Mouse (Mus musculus) T-cell, adult 2 months (primary cell): ENCODE results near the gene Dlgap4.

Source experiments
- DNase-seq: peaks from one replicate; pipeline ENCODE4 v3.0.0; 2022; ENCODE audit warnings: low spot score

The Dlgap4 gene

DNA sequence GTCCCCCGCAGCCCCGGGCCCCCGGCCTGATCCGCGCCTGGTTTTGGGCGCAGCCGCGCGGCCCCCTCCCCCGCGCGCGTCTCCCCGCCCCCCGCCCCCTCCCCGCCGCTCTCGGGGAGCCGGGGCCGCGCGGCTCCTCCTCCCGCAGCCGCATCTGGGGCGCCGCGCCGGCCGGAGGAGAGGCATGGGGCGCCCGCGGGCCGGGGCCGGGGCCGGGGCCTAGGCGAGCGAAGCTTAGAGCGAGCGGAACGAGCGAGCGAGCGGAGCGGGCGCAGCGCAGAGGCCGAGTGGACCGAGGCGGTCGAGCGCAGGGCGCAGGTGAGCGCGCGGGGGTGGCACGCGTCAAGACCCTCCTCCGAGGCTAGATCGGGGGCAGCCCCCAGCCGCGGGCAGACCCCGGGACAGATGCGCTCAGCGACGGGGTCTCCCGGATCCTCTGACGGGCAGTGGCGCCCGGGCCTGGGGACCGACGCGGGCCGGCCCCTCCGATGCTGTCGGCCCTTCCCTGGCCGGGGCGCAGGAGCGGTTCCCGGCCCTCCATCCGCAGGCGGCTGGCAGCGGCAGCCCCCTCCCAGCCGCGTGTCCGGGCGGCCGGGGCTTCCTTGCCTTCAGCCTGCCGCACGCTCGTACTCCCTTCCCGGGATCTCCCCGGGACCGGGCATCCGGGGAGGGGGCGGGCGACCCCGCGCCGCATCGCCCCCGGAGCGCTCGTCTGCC, at the start of gene Dlgap4:
Dlgap4 (plus strand) TSS at position 165 of the 717 bp plus-strand sequence.
- no peak for DNase-seq

DNA sequence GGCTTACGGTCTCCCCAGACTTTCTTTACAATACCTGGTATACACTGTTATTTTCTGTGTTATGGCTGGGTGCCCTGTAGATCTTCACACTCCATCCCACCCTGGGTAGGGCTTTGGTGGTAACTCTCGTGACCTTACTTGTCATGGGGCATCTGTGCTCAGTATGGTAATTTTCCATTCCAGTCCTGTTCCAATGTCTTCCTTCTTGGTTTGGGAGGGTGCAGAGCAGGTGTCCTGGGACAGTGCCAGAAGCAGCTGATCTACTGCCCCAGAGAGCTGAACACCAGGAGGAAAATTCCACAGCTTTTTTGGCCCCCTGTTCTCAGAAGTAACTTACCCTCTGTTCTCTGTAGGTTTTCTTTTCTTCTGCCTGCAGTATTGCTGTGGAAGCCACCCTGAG, 47.0 kb upstream of the Dlgap4 start:
- DNase-seq, result no peak

DNA sequence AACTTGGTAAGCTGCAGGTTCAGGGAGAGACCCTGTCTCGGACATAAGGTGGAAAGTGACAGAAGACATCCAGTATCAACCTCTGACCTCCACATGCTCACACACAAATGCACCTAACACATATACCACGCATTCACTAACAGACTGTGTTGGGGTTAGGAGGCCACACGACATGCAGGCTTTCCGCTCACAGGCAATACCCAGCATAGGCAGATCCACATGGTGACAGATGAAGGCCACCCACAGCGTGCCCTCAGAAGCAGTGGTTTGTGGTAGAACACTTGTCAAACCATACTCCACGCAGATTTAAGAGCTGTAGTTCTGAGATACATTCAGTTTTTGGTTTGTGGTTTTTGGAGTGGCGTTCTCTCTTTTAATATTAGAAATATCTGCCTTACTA, 44.9 kb upstream of the Dlgap4 start:
- DNase-seq, result no peak

DNA sequence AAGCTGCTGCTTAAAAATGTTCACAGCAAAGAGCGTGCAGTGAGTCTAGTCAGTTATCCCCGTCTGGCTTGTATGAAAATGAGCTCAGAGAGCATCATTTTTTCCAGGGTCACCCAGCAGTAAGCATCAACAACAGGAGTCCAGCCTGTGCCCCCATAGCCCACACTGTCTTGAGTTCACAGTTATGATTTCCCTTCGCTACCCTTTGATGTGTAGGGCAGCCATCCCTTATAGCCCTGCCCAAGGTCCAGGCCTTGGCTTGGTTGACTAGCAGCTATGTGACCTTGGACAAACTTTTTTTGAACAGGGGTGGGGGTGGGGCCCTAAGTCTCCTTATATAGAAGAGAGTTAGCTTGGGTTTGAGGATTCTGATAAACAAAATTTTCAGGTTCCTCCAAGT, 44.2 kb upstream of the Dlgap4 start:
- no peak for DNase-seq

DNA sequence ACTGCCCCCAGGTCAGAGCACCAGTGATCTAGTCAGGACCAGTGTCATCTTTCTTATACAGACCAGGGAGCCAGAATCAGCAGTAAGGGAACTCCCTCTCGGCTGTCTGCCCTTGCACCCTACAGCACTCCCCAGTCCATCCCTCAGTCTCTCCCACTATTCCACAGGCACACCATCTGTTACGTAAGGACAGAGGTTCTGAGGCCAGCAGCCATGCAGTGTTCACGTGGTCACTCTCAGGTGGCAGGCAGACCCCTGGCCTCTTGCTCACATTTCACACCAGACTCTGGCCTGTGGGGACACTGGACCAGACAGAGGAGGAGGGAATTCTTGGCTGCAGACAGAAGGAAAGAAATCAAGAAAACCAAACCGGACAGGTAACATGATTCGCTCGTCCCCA, 42.0 kb upstream of the Dlgap4 start:
- no peak for DNase-seq

DNA sequence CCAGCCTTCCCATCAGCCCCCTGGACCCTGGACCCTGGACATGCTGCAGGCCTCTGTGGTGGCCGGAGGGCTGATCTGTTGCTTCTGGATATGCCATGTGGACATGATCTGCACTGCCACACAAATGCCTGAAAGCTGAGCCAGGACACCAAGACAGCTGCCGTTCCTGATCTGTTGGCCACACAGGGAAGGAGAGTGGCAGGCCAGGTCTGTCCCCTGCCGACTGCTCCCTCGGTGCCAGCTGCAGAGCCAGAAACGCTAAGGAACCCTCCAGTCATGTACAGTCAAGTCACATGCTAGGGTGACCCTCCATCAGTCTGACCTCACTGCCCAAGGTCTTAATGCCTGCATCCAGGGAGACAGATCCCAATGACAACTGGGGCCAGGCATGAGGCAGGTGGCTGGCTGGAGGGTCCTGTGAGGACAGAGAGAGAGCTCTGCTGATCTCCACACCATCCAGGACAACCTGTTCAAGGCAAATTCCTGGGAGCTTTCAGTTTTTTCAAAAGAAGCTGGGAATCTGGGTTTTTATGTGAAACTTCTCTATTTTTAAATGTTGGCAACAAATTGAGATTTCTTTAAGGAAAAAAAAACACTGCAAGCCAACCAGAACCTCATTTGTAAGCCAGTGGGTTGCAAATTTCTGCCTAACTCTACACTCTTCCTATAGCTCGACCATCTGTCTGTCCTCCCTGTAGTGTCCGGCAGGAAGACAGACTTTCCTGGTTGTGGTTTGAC, 36.5 kb upstream of the Dlgap4 start:
- DNase-seq, result no peak

DNA sequence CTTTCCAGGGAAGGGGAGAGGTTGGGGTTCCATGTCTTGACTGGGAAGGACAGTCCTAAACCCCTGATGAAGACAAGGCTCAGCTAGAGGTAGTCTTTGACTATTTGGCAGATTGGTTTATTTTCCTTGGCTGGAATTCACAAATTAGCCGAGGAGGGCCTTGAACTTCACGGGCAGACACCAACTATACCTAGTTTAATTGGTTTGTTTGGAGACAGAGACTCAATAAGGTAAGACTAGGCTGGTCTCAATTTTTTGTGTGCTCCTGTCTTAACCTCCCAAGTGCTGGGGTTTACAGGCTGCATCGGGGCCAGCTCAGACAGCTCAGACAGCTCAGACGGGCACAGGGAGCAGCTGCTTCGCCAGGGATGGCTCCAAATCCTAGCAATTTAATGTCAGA, 33.0 kb upstream of the Dlgap4 start:
- no peak for DNase-seq

DNA sequence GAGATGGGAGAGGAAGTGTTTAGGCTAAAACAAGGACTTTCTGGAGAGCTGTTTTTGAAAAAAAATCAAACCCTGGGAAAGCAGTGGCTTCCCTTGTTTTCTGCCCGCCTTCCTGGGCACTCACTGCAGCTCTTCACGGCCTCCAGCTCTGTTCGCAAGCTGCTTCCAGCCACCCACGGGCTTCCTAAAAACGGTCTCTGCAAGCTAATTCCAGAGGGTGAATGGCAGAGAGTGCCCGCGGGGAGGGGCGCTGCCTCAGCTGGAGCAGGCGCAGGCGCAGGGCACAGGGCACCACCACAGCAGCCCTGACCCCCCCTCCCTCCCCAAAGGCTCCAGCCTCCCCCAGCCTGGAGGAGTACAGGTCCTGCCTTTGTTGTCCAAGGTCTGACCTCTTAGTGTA, 32.3 kb upstream of the Dlgap4 start:
- no peak for DNase-seq

DNA sequence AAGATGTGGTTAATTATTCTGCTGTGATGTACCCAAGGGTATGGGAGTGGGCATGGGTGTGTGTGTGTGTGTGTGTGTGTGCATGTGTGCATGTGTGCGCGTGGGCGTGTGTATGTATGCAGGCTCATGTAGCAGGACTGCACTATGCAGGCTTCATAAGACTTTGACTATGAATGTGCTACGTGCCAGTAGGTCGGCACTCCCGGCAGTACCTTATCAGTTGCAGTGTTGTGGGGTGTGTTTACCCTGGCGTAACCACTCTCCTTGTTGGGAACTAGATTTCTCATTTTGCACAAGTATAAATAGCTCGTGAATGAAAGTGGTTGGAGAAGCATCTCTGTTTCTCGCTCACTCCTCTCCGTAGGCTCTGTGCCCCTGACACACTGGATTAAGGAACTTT, 30.6 kb upstream of the Dlgap4 start:
- no peak for DNase-seq

DNA sequence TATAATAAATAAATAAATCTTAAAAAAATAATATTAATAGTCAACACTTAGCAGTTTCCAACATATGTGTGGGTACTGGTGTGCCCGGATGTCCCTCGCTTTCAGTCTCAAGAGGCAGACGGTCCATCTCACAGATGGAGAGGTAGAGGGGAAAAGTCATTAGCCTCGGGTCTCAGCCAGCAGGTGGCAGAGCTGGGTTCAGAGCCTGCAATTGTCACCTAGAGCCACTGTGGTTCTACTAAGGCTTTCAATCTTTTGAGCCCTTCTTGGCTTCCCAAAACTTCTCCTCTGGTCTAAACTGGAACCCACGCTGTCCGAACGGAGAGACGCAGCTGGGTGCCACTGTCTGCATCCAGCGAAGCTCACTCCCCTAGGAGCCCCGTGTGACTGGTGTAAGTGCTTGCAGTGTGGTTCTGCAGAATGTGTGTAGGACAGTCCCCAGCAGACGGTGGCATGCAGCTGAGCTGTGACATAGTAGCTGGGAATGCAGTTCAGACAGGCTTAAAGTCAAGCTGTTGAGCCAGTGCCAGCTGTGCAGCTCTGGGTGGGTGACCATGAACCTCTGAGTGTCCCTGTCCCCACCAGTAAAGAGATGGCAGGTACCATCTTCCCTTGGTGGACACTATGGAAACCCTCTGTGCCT, 29.2 kb upstream of the Dlgap4 start:
- no peak for DNase-seq

DNA sequence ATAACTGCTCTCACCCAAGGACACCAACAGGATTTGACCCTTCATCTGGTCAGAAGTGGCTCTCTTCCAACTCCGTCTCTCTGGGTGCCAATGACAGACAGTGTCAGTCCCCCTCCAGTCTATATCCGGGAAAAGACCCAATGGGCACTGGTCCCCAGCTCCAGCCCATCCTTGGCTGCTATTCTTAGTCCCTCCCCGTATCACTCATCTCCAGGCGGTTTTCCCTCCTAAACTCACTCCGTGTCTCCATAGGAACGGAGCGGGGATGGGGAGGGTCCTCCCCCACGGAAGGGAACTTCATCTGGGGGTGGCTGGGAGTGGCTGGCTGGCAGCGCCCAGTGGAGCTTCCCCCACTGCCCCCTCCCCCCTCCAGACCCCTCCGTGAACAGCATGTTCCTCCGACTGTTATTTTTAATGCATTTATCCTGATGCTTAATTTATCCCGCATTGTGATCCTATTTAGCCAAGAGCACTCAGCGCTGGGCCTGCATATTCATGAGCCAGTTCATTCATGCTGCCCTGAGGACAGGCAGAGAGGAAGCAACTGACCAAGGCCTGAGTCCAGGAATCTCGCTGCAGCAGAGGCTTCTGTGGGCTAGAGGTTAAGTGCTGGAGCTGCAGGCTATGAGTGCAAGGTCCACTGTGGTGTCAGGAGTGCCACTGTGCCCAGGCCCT, 28.6 kb upstream of the Dlgap4 start:
- DNase-seq, result no peak

DNA sequence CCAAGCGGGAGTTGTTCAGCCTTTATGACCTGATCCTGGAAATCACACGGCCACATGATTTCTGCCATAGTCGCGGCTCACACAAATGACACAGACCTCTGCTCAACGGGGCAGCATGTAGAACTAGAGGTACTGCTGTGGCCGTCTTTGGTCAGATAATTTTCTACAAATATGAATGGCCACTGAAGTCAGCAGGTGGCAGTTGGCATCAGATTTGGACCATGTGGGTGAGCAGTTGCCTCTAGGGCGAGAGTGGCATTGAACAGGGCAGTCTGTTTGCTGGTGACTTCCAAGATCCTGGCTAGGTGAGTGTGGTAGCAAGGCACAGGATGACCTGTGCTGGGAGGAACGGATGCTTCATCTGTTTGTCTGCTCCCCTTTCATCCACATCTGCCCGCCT, 24.0 kb upstream of the Dlgap4 start:
- no peak for DNase-seq

DNA sequence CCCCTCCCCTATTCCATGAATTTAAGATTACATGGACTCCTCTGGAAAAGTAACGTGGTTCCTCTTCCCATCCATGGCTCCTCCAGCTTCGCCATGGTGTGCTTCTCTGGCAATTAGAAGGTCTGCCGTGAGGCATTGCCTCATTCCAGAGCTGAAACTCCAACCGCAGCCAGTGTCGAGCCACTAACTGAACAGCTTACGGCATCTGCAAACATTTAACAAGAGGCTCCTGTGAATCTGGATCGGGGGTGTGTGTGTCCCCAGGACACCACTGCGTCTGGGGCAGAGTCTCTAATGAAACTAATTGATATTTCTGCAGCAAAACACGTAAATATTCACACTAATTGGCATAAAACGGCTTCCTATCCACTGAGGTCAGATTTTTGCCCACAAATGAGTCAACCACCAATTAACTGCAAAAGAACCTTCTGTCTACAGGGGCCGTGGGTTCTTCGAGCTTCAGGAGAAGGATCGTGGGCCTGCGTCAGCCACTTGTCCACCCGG, 18.5 kb upstream of the Dlgap4 start:
- no peak for DNase-seq

DNA sequence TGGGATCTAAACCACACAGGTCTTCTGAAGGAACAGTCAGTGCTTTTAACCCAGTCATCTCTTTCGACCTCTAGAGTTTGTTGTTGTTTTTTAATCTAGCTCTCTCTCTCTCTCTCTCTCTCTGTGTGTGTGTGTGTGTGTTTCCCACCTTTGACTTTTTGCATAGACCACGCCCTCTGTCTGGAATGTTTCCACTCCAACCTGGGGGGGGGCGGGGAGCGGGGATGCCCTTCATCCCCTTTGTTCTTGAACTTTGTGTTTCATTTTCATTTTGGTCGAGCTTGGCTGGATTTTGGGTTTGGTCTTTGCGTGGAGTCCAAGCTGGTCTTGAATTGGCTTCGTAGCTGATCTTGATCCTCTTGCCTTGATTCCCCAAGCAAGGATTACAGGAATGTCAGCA, 10.9 kb upstream of the Dlgap4 start:
- DNase-seq, result no peak

DNA sequence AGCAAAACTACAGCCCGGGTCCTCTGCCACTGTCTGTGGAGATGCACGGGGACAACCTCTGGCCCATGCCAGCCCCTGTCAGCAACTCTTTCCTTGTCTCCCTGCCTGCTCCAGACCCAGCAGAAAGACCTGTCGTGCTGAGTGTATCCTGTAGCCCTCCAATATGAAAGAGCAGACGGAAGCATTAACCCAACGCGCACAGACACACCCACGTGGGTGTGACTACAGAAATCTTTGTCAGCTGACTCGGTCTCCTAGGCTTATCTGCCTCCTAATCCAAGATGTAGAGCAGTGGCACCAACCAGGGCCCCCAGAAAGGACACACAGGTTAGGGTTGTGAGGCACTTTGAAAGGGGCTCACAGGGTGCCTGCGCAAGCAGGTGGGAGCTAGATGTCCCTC, 9.8 kb upstream of the Dlgap4 start:
- DNase-seq, result no peak

DNA sequence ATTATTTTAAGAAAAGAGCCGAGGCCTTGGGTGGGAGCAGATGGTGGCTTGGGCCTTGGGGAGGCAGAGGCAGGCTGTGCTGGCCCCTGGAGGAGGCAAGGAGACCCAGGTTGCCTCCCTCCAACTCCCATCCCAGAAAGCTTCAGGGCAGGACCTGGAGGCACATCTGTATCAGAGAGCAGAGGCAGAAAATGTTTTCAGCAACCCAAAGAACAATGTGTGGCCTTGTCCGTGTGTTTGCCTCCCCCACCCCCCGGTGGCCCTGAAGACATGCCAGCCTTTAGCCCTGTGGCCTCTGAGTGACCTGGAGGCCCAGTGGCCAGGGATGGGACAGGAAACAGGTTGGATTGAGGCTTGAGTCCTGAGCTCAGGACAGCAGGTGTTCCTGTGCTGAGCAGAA, 8.4 kb upstream of the Dlgap4 start:
- no peak for DNase-seq

DNA sequence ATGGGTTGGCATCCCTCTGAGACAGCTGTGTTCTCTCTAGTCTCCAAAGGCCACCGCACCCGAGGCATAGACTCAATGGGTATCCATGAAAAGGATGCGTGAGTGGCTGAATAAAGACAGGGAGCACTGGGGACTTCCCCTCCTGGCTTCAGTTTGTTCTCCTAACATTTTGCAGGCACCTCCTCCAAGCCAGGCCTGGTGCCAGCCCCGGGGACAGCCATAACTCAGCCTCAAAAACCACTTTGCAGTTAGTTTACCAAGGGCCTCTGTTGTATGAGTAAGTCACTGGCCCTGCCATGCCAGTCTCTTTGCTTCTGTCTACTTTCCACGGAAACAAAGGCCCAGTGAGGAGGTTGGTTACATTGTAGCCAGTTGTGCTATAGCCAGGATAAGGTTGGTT, 7.5 kb upstream of the Dlgap4 start:
- no peak for DNase-seq

DNA sequence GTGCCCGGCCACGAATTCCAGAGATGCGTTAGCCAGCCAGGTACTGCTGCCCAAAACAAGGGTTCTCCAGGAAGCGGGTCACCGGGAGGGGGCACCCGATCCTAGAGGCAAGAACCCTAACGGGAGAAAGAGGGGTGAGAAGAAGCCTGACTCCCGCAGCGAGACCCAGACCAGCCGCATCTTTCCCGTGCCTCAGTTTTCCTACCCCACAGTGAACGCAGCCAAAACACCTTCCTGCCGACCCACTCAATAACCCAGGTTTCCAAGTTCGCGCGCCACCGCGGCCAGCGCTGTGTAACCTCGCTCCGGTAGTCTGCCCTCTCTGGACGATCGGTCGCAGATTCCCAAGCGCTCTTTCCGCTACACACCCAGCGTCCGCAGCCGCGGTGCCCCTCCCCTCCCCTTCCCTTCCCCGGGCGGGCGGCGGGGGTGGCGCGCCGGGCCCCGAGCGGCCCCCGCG, 394 bp upstream of the Dlgap4 start:
- DNase-seq, result no peak

DNA sequence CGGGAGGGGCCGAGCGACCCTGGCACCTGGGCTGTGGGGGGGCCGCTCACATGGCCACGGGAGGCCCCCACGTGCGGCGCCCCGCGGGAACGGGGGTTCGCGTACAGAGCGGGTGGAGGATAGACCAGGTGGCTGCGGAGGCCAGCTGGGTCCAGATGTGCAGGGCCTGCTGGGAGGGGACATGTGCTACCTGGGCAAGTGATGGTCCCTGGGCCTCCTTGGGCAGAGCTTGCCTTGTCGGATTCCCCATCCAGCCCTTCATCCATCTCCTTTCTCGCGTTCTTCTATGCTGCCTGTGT, 702 bp downstream of the Dlgap4 start:
- DNase-seq, result no peak

DNA sequence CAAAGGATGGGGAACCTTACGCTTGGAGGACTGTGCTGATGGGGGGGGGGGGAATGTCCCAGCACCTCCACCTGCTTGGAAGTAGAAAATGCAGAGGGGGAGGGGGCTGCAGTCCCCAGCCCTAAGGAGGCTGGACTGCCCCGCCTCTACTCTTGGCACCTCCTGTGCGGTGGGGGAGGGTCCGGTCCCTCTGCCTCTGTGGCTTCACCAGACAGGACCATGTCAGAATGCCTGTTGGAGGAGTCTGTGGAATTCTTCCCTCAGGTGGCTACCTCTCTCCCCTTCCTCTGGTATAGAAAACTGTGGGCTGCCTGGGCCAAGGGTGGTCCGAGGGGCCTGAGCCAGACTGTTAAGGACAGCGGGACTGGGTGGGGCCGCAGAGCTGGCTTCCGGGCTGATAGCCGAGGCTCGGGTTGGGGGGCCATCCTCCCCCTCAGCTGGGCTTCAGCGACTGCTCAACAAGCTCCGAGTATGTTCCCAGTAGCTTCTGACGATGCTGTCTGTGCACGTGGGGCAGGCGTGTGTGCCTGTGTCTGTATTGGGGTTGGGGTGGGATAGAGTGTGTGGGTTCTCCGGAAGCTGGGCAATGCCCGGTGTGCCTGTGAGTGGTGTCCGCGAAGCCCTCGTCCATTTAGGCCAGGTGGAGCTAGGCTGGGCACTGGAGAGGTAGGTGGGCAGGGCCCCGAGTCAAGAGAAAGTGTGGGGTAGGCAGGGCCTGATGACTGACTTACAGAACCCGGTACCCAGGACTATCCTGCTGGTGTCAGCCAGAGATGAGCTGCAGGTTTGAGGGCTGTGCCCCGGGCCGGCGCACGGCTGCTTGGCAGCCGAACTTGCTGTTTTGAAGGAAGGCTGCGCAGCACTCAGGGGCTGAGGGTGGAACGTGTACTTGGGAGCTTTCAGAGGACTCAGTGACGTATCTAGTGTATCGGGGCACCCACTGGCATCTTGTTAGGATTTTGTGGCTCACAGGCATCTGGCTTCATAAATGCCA, 1.5 kb downstream of the Dlgap4 start:
- no peak for DNase-seq

DNA sequence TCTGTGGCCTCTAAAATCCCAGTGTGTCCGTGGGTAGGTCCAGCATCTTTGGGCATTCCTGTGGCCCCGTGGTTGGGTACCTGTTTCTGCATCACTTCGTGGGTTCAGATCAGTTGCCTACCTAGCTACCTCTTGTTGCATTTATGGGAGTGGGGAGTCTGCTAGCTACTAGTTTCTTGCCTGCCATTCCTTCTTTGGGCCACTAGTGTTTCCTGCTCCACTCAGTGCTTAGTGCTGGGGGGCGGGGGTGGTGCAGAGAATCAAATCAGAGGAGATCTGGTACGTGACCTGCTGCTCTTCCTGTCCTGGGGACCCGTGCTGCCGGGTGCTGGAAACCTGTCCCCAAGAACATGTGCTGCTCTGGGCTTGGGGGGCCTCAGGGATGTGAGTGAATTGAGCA, 3.0 kb downstream of the Dlgap4 start:
- DNase-seq, result no peak

DNA sequence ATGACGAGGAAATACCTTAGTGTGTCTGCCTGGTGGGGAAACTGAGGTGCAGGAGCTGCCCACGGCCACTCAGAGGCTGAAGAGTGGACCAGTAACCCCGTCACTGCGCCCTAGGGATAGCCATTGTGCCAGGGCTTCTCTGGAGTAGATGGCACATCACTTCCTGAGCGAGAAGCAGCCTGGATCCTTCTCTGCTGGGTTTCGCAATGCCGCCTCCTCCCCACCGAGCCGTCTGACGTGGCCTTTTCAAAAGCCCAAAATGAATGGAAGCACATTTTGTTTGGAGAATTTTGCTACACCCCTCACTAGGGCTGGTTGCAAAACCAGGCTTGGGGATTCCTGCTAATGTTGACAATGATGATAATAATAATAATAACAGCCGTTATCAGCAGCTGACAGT, 4.0 kb downstream of the Dlgap4 start:
- no peak for DNase-seq
